Mouse (Mus musculus) cerebellum, adult 9-11 months (tissue): ENCODE results near the gene Nob1.
A peak's percentile ranks its signal among the peaks of the same experiment; 100 is the strongest.

Source experiments
- DNase-seq: peaks from one replicate; pipeline ENCODE4 v3.0.0; 2022

Gene Nob1

DNA sequence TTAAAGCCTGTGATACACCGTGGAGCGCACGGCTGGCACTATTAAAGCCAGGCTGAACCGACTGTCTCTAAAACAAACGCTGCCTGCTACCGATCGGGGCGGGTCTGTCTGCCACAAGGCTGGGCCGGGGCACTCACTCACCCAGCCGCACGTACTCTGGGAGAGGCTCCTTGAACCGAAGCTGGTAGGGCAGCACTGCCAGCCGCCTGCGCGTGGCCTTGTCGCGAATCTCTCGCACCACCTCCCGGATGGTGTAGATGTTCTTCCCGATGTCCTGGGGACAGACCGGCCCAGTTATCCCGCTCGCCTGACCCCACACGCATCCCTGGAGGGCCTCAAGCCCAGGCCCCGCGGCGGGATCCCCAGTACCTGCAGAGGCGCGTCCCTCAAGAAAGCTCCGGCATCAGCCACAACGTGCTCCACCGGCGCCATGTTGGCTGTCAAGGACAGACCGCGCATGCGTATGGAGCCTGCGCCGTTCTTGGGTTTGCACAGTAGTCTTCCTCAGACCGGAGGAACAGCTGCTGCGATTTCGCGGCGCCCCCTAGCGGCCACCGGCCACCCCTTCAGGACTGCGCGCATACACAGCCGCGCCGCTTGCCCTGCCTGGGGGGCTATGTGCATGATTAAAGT, at the start of gene Nob1:
Nob1 (minus strand) TSS at position 455 of the 633 bp plus-strand sequence.
- peak; percentile 96 for DNase-seq

GRCm38 (mm10) chr8:107473369-107473768, 48.5 kb upstream of the Nob1 start:
- no peak for DNase-seq

DNA sequence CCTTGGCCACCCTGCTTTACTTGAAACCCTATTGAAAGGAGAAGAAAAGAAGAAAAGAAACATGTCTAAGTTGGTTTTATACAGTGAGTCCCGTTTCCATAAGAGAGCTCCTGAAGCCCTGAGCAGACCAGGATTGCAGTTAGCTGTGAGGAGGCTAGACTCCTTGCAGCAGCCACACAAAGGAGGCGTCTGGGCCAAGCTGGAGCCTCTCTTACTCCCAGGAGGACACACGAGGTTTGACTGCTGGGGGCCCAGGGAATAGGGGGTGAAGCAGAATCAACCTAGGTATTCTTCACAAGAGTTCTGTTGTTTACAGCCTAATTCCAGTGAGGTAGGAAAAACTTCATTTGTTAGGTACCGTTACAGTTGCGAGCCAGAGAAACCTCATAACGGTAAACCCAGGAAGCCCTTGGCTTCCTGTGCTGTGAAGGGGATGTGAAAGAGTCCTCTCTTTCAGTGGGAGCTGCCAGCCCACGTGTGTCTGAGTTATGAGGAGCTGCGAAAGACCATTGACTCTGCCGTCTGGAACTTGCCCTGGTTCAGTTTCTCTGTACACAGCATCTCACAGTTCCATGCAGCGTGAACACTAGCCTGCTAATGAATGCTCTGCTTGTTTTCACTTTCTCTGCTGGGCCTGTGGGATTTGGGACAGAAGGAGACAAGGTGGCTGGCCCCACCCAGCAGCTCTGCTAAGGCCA, 47.7 kb upstream of the Nob1 start:
- no peak for DNase-seq

- DNase-seq: peak; percentile 21
These were observed 45.5 kb upstream of the Nob1 start for GRCm38 (mm10) chr8:107470302-107470701.

GRCm38 (mm10) chr8:107468811-107469302, 44.0 kb upstream of the Nob1 start:
- no peak for DNase-seq

DNA sequence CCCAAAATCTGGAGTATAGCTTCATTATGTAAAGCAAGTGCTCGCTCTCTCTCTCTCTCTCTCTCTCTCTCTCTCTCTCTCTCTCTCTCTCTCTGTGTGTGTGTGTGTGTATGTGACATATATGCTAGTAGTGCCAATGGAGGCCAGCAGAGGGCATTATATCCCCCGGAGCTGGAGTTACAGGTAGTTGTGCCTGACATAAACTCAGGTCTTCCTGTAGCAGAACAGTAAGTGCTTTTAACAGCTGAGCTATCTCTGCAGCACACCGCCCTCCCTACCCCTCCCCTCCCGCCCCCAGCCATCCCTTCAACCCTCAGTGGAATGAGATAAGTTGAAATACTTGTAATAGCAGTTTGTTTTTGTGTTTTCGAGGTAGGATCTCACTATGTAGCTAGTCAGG, 41.8 kb upstream of the Nob1 start:
- DNase-seq: no peak

- no peak for DNase-seq
These were observed 40.6 kb upstream of the Nob1 start for GRCm38 (mm10) chr8:107465332-107465990.

DNA sequence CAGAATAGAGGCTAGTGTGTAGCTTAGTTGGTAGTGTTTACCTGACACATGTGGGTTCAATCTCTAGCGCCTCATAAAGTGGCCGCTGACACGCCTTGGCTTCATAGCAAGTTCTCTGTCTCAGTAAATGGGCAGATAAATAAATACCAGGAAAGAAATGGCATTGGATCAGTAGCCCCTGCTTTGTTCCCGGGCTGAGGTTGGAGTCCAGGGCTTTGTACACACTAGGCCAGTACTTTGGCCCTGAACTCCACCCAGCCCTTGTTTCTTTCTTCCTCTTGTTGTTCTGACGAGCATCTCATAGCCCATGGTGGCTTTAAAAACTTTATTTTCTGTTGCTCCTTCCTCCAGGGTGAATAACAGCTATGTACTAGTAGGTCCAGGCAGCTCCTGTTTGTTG, 37.6 kb upstream of the Nob1 start:
- no peak for DNase-seq

- no peak for DNase-seq
These were observed 33.4 kb upstream of the Nob1 start for GRCm38 (mm10) chr8:107458281-107458680.

DNA sequence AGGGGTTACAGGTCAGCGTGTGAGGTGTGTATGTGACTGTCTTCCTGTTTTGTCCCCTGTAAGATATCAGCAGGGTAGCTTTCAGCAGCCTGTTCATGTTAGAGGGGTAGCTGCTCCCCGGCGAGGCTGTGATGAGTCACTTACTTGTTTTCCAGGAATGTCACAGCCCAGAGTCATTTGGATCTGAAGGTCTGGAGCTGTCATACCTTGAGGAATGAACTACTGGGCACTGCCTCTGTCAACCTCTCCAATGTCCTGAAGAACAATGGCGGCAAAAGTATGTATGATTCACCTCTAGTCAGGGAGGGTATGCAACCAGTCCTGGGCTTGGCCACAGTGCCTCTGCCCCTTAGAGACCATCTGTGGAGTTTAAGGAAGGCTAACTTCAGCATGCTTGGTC, 32.9 kb upstream of the Nob1 start:
- no peak for DNase-seq

DNA sequence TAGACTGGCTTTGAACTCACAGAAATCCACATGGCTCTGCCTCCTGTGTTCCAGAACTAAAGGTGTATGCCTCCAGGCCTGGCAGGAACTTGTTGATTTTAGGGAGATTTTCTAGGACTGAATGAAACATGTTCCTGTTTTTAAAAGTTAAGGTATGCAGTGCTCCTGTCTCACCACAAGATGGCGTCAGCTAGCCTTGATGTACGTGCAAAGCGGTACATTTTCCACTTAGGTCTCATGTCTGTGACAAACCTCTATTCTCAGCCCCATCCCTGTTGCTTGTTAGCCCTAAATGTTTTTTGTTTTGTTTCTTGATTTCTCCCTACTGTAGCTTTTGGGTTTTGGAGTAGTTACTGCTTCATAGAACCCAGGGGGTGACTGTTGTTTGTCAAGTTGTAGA, 30.4 kb upstream of the Nob1 start:
- DNase-seq: peak; percentile 24

- DNase-seq: no peak
These were observed 28.5 kb upstream of the Nob1 start for GRCm38 (mm10) chr8:107453386-107453785.

DNA sequence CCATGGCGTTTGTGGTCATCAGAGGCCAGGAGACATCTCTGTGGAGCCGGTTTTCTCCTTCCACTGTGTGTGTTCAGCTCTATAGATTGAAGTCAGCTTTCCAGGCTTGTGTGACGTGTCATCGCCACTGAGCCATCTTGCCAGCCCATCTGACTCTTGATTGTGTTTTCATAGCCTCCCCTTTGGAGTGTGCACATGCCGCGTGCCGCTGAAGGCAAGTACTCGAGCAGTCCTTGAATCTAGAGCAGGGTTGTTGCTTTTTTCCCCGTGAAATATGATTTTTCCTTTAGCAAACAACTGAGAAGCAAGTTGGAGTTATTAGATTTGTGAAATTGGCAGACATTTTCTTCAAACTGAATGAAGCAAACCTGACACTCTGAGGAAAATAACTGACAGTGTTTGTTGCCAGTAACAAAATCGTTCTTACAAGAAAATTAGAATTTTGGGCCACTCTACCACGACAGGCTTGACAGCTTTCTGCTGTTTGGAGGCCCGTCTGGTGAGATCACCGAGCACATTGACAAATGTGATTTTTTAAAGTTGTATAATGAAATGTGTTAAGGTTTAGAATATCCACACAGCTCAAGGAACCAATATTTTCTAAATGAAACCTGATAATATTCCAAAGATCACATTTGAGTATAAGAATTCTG, 26.7 kb upstream of the Nob1 start:
- no peak for DNase-seq

DNA sequence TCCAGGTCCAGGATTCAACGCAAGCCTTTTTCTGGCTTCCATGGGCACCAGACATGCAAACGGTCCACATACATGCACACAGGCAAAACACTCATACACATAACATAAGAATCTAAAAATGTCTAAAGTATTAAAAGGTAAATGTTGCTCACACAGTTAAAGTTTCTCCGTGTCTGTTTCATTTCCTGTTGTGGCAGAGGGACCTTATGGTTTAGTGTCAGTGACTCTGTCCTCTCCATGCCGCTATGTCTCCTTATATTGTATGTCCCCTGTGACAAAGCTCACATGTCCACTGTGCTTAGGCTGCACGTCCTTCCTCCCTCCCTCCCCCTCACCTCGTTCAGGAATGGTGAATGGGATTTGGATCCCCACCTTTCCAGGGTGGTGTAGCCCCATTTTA, 24.8 kb upstream of the Nob1 start:
- DNase-seq: no peak

DNA sequence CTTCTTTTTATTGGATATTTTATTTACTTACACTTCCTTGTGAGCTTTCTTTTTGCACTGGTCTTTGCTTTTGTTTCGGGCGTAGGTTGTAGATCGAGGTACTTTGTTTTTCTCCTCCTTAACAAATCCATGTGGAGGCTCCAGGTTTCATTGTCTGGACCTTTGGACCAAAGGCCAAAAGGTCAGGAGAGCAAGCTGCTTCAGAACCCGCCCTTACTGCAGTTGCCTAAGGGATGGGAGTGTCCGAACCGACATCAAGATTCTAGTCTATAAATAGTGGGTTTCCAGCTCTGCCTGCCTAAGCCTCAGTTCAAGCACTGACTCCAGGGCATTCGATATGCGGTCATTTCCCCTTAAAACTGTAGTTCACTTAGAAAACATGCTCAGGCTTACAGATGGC, 24.3 kb upstream of the Nob1 start:
- no peak for DNase-seq

DNA sequence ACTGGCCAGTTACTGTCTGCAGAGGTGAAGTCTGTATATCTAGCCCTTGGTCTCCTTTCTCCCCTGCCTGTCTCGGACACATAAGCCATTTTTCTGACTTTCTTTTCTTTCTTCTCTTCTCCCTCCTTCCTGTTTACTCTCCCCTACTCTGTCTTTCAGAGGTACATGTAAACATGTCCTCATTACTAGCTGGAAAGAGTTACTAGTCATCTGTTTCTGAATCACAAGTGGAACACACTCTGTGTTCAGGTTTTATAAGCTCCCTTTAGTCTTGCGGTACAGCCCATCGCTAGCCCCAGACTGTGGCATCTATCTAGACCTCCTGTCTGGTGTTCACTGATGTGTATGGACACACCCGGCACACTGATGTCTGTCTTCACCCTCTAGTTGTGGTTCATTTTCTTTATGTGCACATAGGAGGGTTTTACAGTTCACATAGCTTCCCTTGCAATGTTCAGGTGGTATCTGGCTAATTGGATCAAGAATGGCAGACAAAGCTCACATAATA, 23.6 kb upstream of the Nob1 start:
- no peak for DNase-seq

DNA sequence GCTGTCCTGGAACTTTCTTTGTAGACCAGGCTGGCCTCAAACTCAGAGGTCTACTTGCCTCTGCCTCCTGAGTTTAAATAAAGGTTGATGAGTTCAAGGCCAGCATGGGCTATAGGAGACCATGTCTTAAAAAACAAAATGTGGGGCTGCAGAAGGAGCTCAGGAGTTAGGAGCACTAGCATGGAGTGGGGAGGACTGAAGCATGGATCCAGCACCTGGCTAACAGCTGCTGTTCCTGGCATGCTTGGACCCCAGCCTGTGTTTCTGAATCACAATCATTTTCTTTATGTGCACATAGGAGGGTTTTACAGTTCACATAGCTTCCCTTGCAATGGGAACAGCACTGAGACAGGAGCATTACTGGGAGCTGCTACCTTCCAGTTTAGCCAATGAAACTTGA, 22.9 kb upstream of the Nob1 start:
- no peak for DNase-seq

DNA sequence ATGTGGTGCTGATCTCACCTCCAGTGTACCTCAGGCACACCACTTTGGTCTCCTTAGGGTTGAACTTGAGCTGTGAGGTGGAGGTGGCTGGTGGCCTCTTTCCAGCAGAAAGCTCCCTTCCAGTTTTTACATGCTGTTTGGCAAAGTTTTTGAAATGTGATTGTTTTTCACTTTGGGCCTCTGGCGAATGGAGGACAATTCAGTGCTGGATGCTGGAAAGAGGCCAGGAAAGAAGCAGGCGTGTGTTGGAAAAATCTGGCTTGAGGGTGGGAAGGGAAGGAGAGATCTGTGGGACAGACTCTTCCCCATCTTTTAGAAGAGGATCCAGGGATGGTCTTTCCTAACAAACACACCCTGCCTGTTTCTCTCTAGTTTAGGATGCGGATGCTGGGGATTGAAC, 19.8 kb upstream of the Nob1 start:
- no peak for DNase-seq

DNA sequence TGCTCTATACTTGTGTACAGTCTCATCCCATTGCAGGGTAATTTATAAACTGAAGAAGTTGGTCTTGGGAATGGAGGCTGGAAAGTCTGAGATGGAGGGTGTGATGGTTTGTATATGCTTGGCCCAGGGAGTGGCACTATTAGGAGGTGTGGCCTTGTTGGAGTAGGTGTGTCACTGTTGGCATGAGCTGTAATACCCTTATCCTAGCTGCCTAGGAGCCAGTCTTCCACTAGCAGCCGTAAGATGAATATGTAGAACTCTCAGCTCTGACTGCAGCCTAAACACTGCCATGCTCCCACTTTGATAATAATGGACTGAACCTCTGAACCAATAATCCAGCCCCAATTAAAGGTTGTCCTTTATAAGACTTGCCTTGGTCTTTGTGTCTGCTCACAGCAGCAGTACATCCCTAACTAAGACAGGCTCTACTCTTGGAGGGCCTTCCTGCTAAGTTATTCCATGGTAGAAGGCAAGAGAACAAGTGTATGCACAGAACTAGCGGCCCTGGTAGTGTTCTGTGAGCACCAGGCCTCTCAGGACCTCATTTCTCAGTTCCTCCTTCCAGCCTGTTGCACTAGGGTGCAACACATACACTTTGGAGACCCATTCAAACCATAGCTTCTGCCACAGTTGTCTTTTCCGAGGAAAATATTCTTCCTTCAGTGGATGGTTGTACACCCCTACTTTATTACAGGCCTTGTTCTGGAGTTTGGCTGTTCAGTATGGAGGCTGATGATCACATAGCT, 15.2 kb upstream of the Nob1 start:
- no peak for DNase-seq

- no peak for DNase-seq
These were observed 12.9 kb upstream of the Nob1 start for GRCm38 (mm10) chr8:107437711-107438110.

GRCm38 (mm10) chr8:107436841-107437421, 12.1 kb upstream of the Nob1 start:
- DNase-seq: no peak
